Mouse (Mus musculus) c-Kit-negative CD71-positive TER-119-positive erythroid progenitor cells, embryonic 14.5 days (primary cell): ENCODE data around the gene Olfr484.
"Not testable (repeated sequence)": the region's sequence is repeated elsewhere in the genome, so short reads cannot be mapped to it uniquely, and the experiment has no call there.

Experiments used
- DNase-seq: peaks from one replicate; pipeline ENCODE4 v3.0.0-alpha.2; 2013; ENCODE audit warnings: low read depth, low spot score

Gene Olfr484

DNA sequence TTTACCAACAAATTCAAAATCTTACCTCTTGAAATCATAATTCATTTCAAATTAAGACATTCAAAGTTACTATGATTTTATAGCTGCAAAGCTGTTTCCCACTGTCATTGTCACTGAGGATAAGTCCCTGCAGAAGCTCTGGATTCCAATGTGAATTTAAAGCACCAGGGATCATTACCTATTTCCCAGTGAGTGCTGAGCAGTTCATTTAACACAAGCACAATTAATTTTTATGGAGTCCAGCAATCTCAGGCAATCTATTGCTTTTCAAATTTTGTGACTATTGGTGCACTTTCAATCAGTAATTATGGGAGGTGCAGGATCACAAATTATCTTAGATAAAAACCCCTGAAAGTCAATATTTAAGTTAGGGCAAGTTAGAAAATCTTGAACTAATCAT is at the start of gene Olfr484:
Olfr484 (minus strand) TSS at position 101 of the 400 bp plus-strand sequence.
- DNase-seq = no peak

DNA sequence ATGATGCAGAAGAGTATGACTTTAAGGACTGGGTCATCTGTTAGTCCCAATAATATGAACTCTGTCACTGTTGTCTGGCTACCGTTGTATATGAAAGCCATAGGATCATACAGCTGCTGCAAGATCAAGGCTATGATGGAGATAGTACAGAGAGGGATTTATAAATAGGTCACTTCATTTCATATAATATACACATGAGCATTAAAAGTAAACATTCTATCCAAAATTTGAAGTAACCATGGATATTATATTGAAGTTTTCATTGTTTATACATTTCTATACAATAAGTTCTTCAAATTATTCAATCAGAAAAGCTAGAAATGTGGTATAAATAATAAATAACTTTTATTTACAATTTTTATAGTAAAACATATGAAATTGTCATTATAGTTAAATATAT is 45.4 kb upstream of the Olfr484 start, which contains the start of gene Olfr486:
Olfr486 (minus strand) TSS at position 101 of the 400 bp plus-strand sequence.
- DNase-seq = not testable (repeated sequence)

DNA sequence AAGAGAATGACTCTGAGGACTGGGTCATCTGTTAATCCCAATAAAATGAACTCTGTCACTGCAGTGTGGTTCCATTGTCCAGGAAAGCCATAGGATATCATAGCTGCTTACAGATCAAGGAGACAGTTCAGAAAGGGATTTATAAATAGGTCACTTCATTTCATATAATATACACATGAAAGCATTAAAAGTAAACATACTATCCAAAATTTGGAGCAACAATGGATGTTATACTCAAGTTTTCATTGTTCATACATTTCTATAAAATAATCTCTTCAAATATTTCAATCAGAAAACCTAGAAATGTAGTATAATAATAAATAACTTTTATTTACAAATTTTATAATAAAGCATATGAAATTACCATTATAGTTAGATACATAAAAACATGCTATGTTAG is 32.5 kb upstream of the Olfr484 start, which contains the start of gene Olfr485:
Olfr485 (minus strand) TSS at position 101 of the 400 bp plus-strand sequence.
- DNase-seq = no peak

DNA sequence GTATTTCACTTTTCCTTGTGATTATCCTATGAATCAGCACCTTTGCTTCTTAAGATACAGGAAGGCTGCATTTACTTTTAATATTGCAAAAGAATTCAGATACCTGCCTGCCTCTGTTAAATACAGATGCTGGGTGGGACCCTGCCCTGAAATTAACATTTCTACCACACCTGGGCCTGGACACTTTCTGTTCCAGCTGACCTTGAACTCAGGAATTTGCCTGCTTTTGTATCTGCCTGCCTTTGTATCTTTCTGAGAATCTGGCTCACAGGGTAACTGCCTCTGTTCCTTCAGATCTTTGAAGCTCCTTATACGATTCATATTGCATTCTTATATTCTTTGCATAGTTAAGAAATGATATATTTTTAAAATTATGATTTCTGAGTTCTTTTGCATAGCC is 5.8 kb downstream of the Olfr484 start:
- DNase-seq = no peak

DNA sequence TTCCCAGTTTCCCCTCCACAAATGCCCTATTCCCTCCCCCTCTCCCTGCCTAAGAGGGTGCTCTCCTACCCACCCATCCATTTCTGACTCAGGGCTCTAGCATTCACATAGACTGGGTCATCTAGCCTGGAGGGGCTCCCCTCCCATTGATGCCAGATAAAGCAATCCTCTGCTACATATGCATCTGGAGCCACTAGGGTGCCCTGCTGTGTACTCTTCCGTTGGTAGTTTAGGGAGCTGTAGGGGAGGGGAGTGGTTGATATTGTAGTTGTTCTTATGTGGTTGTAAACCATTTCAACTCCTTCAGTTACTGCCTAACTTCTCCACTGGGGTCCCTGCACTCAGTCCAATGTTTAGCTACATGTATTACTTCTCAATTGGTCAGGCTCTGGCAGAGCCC is 6.6 kb downstream of the Olfr484 start:
- DNase-seq = no peak

DNA sequence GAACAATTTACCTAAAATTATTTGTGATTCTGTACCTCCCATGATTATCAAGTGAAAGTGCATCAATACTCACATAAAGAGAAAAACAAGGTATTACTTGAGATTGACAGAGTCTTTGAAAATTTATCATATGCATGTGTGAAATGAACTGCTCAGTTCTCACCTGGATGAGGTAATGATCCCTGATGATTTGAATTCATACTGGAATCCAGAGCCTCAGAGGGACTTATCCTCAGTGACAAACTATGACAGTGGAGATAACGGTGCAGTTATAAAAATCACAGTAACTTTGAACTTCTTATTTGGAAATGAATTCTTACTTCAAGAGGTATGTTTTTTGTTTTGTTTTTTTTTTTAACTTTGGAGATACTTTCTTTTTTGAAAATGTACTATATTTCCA is 26.7 kb downstream of the Olfr484 start, which contains the start of gene Olfr483:
Olfr483 (plus strand) TSS at position 301 of the 400 bp plus-strand sequence.
- DNase-seq = no peak

DNA sequence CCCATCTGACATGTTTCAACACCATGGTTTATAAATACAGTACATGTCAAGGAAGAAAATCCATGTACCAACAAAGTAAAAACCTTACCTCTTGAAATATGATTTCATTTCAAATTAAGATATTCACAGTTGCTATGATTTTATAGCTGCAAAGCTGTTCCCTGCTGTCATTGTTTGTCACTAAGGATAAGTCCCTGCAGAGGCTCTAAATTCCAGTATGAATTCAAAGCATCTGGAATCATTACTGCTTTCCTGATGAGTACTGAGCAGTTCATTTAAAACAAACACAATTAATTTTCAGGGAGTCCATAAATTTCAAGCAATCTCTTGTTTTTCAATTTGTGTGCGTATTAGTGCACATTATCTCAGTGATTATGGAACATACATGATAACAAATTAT is 29.8 kb downstream of the Olfr484 start, which contains the start of gene Olfr482:
Olfr482 (minus strand) TSS at position 101 of the 400 bp plus-strand sequence.
- no peak for DNase-seq

DNA sequence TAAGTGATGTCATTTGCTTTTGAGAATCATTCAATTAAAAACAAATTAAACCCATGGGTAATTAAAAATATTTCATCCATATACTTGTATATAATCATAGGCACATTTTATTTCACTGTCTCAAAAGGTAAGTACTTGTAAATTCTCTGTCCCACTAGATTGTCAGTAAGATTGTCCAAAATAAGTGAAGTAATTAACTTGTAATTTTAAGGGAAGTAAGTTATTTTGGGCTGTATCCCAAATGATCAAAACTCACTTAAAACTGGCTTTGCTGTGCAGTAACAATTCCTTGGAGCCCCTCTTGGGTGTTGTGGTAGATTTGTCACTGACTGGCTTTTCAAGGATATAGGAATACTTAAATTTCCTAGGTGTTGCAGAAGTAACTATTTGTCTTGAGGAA is 47.7 kb downstream of the Olfr484 start, which contains the start of gene Olfr481:
Olfr481 (plus strand) TSS at position 301 of the 400 bp plus-strand sequence.
- no peak for DNase-seq
